In the genomic region with DNA sequence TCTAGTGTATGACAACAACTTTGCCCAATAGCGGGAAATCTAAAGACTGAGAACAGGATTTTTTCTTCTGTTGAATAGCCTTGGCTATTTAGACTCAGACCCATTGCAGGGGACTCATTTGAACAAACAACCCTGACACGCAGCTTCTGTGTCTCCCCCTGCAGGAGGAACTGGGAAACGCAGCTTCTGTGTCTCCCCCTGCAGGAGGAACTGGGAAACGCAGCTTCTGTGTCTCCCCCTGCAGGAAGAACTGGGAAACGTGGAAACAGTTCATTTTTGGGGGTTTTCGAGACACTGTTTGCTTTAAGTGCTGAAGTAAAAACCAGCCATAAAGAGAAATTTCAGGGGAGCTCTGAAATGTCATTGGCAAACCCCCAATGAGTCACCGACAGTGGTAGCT, we compare ENCODE assay signal across 10 mouse cellular contexts.
DNase-seq lines count a peak whose midpoint lies in the region; ATAC-seq and TF ChIP-seq lines count a peak whose summit lies in the region.
"Had no signal": no experiment of that assay in that cellular context is flagged by ENCODE, and none has a peak within 500 bp of the region (broad histone marks: within the 10 kb centered on the region; RNA-seq: fewer than 3 reads in every experiment).

No protein-coding gene starts in this region.

- H3K27me3 ChIP-seq in heart, postnatal 0 days (ENCODE audit: control insufficient read depth, insufficient read depth, low read length): no peaks in the 10 kb centered on the region
- H3K27me3 ChIP-seq in heart, embryonic 11.5 days (ENCODE audit: control insufficient read depth, insufficient read depth, low read length): no peaks in the 10 kb centered on the region
- H3K27me3 ChIP-seq in testis, adult 2 months (ENCODE audit: control insufficient read depth, insufficient read depth, low read length): no peaks in the 10 kb centered on the region
- H3K27me3 ChIP-seq in midbrain, embryonic 11.5 days (ENCODE audit: control insufficient read depth, insufficient read depth, low read length): no peaks in the 10 kb centered on the region

- no peak for ATAC-seq in heart, postnatal 0 days (ENCODE audit: insufficient read depth, low read depth)
- no peak for ATAC-seq in heart, embryonic 11.5 days (replicated peaks; ENCODE audit: insufficient number of reproducible peaks, low FRiP score, low TSS enrichment)
- no peak for ATAC-seq in midbrain, embryonic 11.5 days (ENCODE audit: low FRiP score)
- no peak for ATAC-seq in erythroid progenitor cell, adult 5-6 weeks (replicated peaks; ENCODE audit: low FRiP score, poor library complexity, severe bottlenecking)

- H3K4me2 ChIP-seq in heart, postnatal 0 days (ENCODE audit: low read depth, low read length): no peak overlapping the region
- H3K4me2 ChIP-seq in heart, embryonic 11.5 days: no peak overlapping the region
- no peak overlapping the region for H3K4me2 ChIP-seq in midbrain, embryonic 11.5 days

- H3K36me3 ChIP-seq in heart, postnatal 0 days (replicated peaks; ENCODE audit: control insufficient read depth, insufficient read depth, low read length): no peaks in the 10 kb centered on the region
- no peaks in the 10 kb centered on the region for H3K36me3 ChIP-seq in heart, embryonic 11.5 days (ENCODE audit: control insufficient read depth, insufficient read depth, low read length)
- H3K36me3 ChIP-seq in testis, adult 2 months (ENCODE audit: control insufficient read depth, insufficient read depth, low read length): no peaks in the 10 kb centered on the region
- no peaks in the 10 kb centered on the region for H3K36me3 ChIP-seq in midbrain, embryonic 11.5 days (ENCODE audit: control insufficient read depth, insufficient read depth, low read length)
- H3K36me3 ChIP-seq: midbrain, embryonic 10.5 days had no signal

- H3K4me1 ChIP-seq in heart, postnatal 0 days (ENCODE audit: control insufficient read depth, insufficient read depth): peaks cover 35% of the 10 kb centered on the region
- H3K4me1 ChIP-seq in heart, embryonic 11.5 days (ENCODE audit: control insufficient read depth, insufficient read depth, low read length): peaks cover 29% of the 10 kb centered on the region
- H3K4me1 ChIP-seq in testis, adult 2 months (ENCODE audit: control insufficient read depth, insufficient read depth, low read length): no peaks in the 10 kb centered on the region
- H3K4me1 ChIP-seq in midbrain, embryonic 11.5 days (ENCODE audit: control insufficient read depth, insufficient read depth, low read length): peaks cover 5% of the 10 kb centered on the region; the same call in 1 of the 2 replicates

- WGBS in heart, postnatal 0 days: 77% methylated on average over 7 of the region's 7 CpGs
- 76% methylated on average over 7 of the region's 7 CpGs for WGBS in heart, embryonic 11.5 days (ENCODE audit: insufficient replicate concordance)
- 82% methylated on average over 7 of the region's 7 CpGs for WGBS in midbrain, embryonic 11.5 days

- no peak overlapping the region for H3K4me3 ChIP-seq in heart, postnatal 0 days (ENCODE audit: low read depth, low read length)
- no peak overlapping the region for H3K4me3 ChIP-seq in heart, embryonic 11.5 days (ENCODE audit: low read depth, low read length)
- H3K4me3 ChIP-seq in testis, adult 2 months (ENCODE audit: control insufficient read depth, low read depth, low read length): no peak overlapping the region
- H3K4me3 ChIP-seq in midbrain, embryonic 11.5 days (ENCODE audit: low read depth, low read length): no peak overlapping the region
- H3K4me3 ChIP-seq: midbrain, embryonic 10.5 days had no signal

- no peak for TF ChIP-seq EP300 in heart, postnatal 0 days (IDR thresholded peaks at IDR 0.05; ENCODE audit: low read depth)

- no peak for TF ChIP-seq POLR2A in testis, adult 2 months (IDR thresholded peaks at IDR 0.05; ENCODE audit: control insufficient read depth, low read depth, low read length)
- TF ChIP-seq POLR2A in brain, embryonic 14.5 days (IDR thresholded peaks at IDR 0.05; ENCODE audit: borderline replicate concordance, extremely low read depth, insufficient read depth, insufficient read length, poor library complexity, severe bottlenecking): no peak

- H3K27ac ChIP-seq in heart, postnatal 0 days (ENCODE audit: low read depth): no peak overlapping the region
- H3K27ac ChIP-seq in heart, embryonic 11.5 days (ENCODE audit: low read depth, low read length): no peak overlapping the region
- no peak overlapping the region for H3K27ac ChIP-seq in testis, adult 2 months (ENCODE audit: control insufficient read depth, insufficient read depth, low read depth, low read length)
- no peak overlapping the region for H3K27ac ChIP-seq in midbrain, embryonic 11.5 days (ENCODE audit: low read depth, low read length)
- H3K27ac ChIP-seq: midbrain, embryonic 10.5 days had no signal

- no peak for DNase-seq in heart, postnatal 0 days (ENCODE audit: low spot score)
- no peak for DNase-seq in testis, postnatal 10 days (ENCODE audit: low spot score)
- no peak for DNase-seq in brain, embryonic 14.5 days (ENCODE audit: low read depth)
- peak; percentile 15 for DNase-seq in testis, postnatal 14 days (ENCODE audit: low spot score)
- DNase-seq in midbrain, embryonic 11.5 days (ENCODE audit: low spot score, missing footprints): no peak
- DNase-seq: kidney, postnatal 36 days had no signal

- peak; percentile 92 for TF ChIP-seq CTCF in heart, postnatal 0 days (IDR thresholded peaks at IDR 0.05; ENCODE audit: low read depth)
- peak; percentile 90 for TF ChIP-seq CTCF in testis, adult 2 months (IDR thresholded peaks at IDR 0.05; ENCODE audit: control insufficient read depth, insufficient read depth, insufficient replicate concordance, low read depth, low read length)
- TF ChIP-seq CTCF in brain, embryonic 14.5 days (IDR thresholded peaks at IDR 0.05; ENCODE audit: borderline replicate concordance, extremely low read depth, insufficient read depth, insufficient read length): peak; percentile 63; the same call in 1 of the 2 replicates

- H3K9me3 ChIP-seq in heart, postnatal 0 days (replicated peaks; ENCODE audit: control insufficient read depth, low read length): no peaks in the 10 kb centered on the region
- H3K9me3 ChIP-seq in heart, embryonic 11.5 days (replicated peaks; ENCODE audit: control insufficient read depth, low read length): no peaks in the 10 kb centered on the region
- no peaks in the 10 kb centered on the region for H3K9me3 ChIP-seq in midbrain, embryonic 11.5 days (ENCODE audit: control insufficient read depth, low read length)
- H3K9me3 ChIP-seq: midbrain, embryonic 10.5 days had no signal

- H3K9ac ChIP-seq in heart, postnatal 0 days (replicated peaks; ENCODE audit: low read depth, low read length): no peak overlapping the region
- H3K9ac ChIP-seq in heart, embryonic 11.5 days (ENCODE audit: low read depth, low read length): no peak overlapping the region
- H3K9ac ChIP-seq in midbrain, embryonic 11.5 days (ENCODE audit: low read length): no peak overlapping the region
